Mouse (Mus musculus): ENCODE measurements around the gene Fam83f. TPM values are rescaled to one million over a fixed set of nuclear protein-coding genes. Genes with fewer than 3 reads are reported as not detected.
A peak's percentile ranks its signal among the peaks of the same experiment; 100 is the strongest.

Gene Fam83f
- polyA plus RNA-seq, 1 experiment = 0.01 TPM

- H3K79me2 ChIP-seq (ENCODE audit: control insufficient read depth, insufficient read depth) = no peaks in the 10 kb centered on the region
- H3K27me3 ChIP-seq (ENCODE audit: control insufficient read depth, insufficient read depth, insufficient read length) = peaks cover 44% of the 10 kb centered on the region
- H3K4me3 ChIP-seq (ENCODE audit: insufficient read depth, poor library complexity, severe bottlenecking) = no peak overlapping the region
- H3K79me3 ChIP-seq (ENCODE audit: low read depth) = no peaks in the 10 kb centered on the region
- H3ac ChIP-seq (ENCODE audit: control insufficient read depth, insufficient read length, low read depth) = no peak overlapping the region
- TF ChIP-seq MAX (IDR thresholded peaks at IDR 0.05) = no peak
- no peak for TF ChIP-seq FOSL1 (IDR thresholded peaks at IDR 0.05; ENCODE audit: insufficient read depth, low read length, poor library complexity, severe bottlenecking)
- peak; percentile 71 for TF ChIP-seq CTCF (IDR thresholded peaks at IDR 0.05; ENCODE audit: control insufficient read depth, insufficient read depth, insufficient read length)
- H3K36me3 ChIP-seq (ENCODE audit: control insufficient read depth, insufficient read depth) = no peaks in the 10 kb centered on the region
These were observed 22.7 kb downstream of the Fam83f start for GRCm38 (mm10) chr15:80694125-80694910.

DNA sequence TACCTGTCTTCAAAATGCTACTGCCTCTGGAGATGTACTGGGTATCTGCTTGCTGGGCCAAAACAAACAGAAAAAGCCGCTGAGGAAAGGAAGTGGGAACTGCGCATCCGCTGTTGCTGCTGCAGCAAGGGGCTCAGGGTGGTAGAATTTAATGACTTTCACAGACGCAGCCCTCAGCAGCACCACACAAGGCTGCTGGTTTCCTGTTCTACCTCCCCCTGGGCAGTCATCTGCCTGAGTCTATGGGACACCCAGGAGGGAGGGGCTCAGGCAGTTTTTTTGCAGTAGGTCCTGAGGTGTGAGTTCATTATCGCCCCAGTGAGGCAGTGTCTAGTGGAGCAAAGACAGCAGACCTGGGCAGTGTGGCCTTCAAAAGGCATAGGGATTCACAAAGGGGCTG is 25.9 kb downstream of the Fam83f start:
- H3K79me2 ChIP-seq (ENCODE audit: control insufficient read depth, insufficient read depth) = no peaks in the 10 kb centered on the region
- no peak overlapping the region for H3ac ChIP-seq (ENCODE audit: control insufficient read depth, insufficient read length, low read depth)
- no peak for TF ChIP-seq CTCF (IDR thresholded peaks at IDR 0.05; ENCODE audit: control insufficient read depth, insufficient read depth, insufficient read length)
- no peak for TF ChIP-seq MAX (IDR thresholded peaks at IDR 0.05)
- TF ChIP-seq MYOD1 (IDR thresholded peaks at IDR 0.05; ENCODE audit: control insufficient read depth, insufficient read length, low read depth) = no peak
- no peak for TF ChIP-seq FOSL1 (IDR thresholded peaks at IDR 0.05; ENCODE audit: insufficient read depth, low read length, poor library complexity, severe bottlenecking)
- no peak for TF ChIP-seq MYOG (IDR thresholded peaks at IDR 0.05; ENCODE audit: control insufficient read depth, extremely low read depth, insufficient read length)
- no peak for TF ChIP-seq CEBPB (IDR thresholded peaks at IDR 0.05; ENCODE audit: low read depth)
- TF ChIP-seq USF1 (IDR thresholded peaks at IDR 0.05; ENCODE audit: low read depth) = no peak
- no peak overlapping the region for H3K4me3 ChIP-seq (ENCODE audit: insufficient read depth, poor library complexity, severe bottlenecking)
- no peaks in the 10 kb centered on the region for H3K79me3 ChIP-seq (ENCODE audit: low read depth)
- H3K27me3 ChIP-seq (ENCODE audit: control insufficient read depth, insufficient read depth, insufficient read length) = peaks cover 45% of the 10 kb centered on the region
- H3K36me3 ChIP-seq (ENCODE audit: control insufficient read depth, insufficient read depth) = no peaks in the 10 kb centered on the region

GRCm38 (mm10) chr15:80701481-80702257 is 30.0 kb downstream of the Fam83f start:
- no peaks in the 10 kb centered on the region for H3K79me3 ChIP-seq (ENCODE audit: low read depth)
- no peak for TF ChIP-seq CEBPB (IDR thresholded peaks at IDR 0.05; ENCODE audit: low read depth)
- no peak for TF ChIP-seq FOSL1 (IDR thresholded peaks at IDR 0.05; ENCODE audit: insufficient read depth, low read length, poor library complexity, severe bottlenecking)
- no peak for TF ChIP-seq USF1 (IDR thresholded peaks at IDR 0.05; ENCODE audit: low read depth)
- no peak for TF ChIP-seq CTCF (IDR thresholded peaks at IDR 0.05; ENCODE audit: control insufficient read depth, insufficient read depth, insufficient read length)
- TF ChIP-seq MAX (IDR thresholded peaks at IDR 0.05) = no peak
- TF ChIP-seq MYOG (IDR thresholded peaks at IDR 0.05; ENCODE audit: control insufficient read depth, extremely low read depth, insufficient read length) = no peak
- TF ChIP-seq MYOD1 (IDR thresholded peaks at IDR 0.05; ENCODE audit: control insufficient read depth, insufficient read length, low read depth) = no peak
- H3K36me3 ChIP-seq (ENCODE audit: control insufficient read depth, insufficient read depth) = no peaks in the 10 kb centered on the region
- no peaks in the 10 kb centered on the region for H3K79me2 ChIP-seq (ENCODE audit: control insufficient read depth, insufficient read depth)
- H3ac ChIP-seq (ENCODE audit: control insufficient read depth, insufficient read length, low read depth) = no peak overlapping the region
- H3K27me3 ChIP-seq (ENCODE audit: control insufficient read depth, insufficient read depth, insufficient read length) = peaks cover 36% of the 10 kb centered on the region
- no peak overlapping the region for H3K4me3 ChIP-seq (ENCODE audit: insufficient read depth, poor library complexity, severe bottlenecking)

DNA sequence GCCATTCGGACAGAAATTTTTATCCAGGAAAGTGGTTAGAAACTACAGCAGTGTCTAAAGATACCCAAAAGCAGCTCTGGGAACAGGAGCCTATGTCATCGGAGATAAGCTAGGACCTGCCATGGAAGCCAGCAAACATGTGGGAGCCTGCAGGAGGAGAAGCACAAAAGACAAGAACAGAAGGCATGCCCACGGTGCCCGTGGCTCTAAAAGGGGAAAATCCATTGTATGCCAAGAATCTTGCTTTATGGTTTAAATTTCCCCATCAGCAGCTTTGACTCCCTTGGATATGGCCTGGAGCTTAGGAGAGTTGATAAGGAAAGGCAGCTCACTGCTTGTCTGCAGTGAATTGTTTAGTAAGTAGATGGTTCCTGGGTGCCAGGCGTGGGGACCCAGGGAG is 31.3 kb downstream of the Fam83f start:
- Histone ChIP-seq H3K4me3 (ENCODE audit: insufficient read depth, poor library complexity, severe bottlenecking) (no peak overlapping the region), H3ac (ENCODE audit: control insufficient read depth, insufficient read length, low read depth) (no peak overlapping the region), H3K79me2 (ENCODE audit: control insufficient read depth, insufficient read depth) (no peaks in the 10 kb centered on the region), H3K36me3 (ENCODE audit: control insufficient read depth, insufficient read depth) (no peaks in the 10 kb centered on the region), H3K79me3 (ENCODE audit: low read depth) (no peaks in the 10 kb centered on the region), H3K27me3 (ENCODE audit: control insufficient read depth, insufficient read depth, insufficient read length) (peaks cover 29% of the 10 kb centered on the region)
- TF ChIP-seq MYOG (IDR thresholded peaks at IDR 0.05; ENCODE audit: control insufficient read depth, extremely low read depth, insufficient read length) (no peak), MAX (IDR thresholded peaks at IDR 0.05) (no peak), MYOD1 (IDR thresholded peaks at IDR 0.05; ENCODE audit: control insufficient read depth, insufficient read length, low read depth) (no peak), FOSL1 (IDR thresholded peaks at IDR 0.05; ENCODE audit: insufficient read depth, low read length, poor library complexity, severe bottlenecking) (no peak), CEBPB (IDR thresholded peaks at IDR 0.05; ENCODE audit: low read depth) (no peak), USF1 (IDR thresholded peaks at IDR 0.05; ENCODE audit: low read depth) (no peak), CTCF (IDR thresholded peaks at IDR 0.05; ENCODE audit: control insufficient read depth, insufficient read depth, insufficient read length) (no peak)

DNA sequence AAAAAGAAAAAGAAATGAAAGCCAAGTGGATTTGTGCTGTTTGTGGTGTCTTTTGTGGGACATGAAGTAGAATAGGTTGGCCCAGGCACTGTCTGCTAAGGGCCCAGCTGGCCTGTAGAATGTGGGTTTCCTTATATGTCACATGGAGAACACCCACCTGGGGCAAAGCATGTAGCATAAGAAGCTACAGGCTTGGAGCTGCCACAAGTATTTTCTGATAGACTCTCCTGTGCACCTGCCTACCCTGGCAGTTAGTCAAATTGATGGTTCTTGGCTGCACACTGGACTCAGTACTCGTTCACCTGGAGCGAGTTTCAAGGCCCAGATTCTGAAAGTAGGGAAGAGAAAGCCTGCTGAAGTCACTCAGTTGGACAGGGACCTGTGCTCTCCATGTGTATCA is 31.8 kb downstream of the Fam83f start:
- no peak overlapping the region for H3K4me3 ChIP-seq (ENCODE audit: insufficient read depth, poor library complexity, severe bottlenecking)
- no peak for TF ChIP-seq CEBPB (IDR thresholded peaks at IDR 0.05; ENCODE audit: low read depth)
- TF ChIP-seq MAX (IDR thresholded peaks at IDR 0.05) = no peak
- no peak for TF ChIP-seq USF1 (IDR thresholded peaks at IDR 0.05; ENCODE audit: low read depth)
- TF ChIP-seq MYOD1 (IDR thresholded peaks at IDR 0.05; ENCODE audit: control insufficient read depth, insufficient read length, low read depth) = no peak
- no peaks in the 10 kb centered on the region for H3K36me3 ChIP-seq (ENCODE audit: control insufficient read depth, insufficient read depth)
- H3K27me3 ChIP-seq (ENCODE audit: control insufficient read depth, insufficient read depth, insufficient read length) = peaks cover 23% of the 10 kb centered on the region
- H3K79me3 ChIP-seq (ENCODE audit: low read depth) = no peaks in the 10 kb centered on the region
- H3K79me2 ChIP-seq (ENCODE audit: control insufficient read depth, insufficient read depth) = no peaks in the 10 kb centered on the region
- H3ac ChIP-seq (ENCODE audit: control insufficient read depth, insufficient read length, low read depth) = no peak overlapping the region
